Mouse (Mus musculus): ENCODE measurements around the gene Gm17334.

- TF ChIP-seq CTCF (conservative IDR thresholded peaks at IDR 0.05; ENCODE audit: insufficient read depth, insufficient read length, low read depth, low read length) = no peak
- TF ChIP-seq POLR2A (IDR thresholded peaks at IDR 0.05; ENCODE audit: low read depth, low read length) = no peak
Measured at GRCm38 (mm10) chr11:53810156-53810555, 37.2 kb upstream of the Gm17334 start.

Measured in kidney, adult 2 months (tissue).